In the genomic region with DNA sequence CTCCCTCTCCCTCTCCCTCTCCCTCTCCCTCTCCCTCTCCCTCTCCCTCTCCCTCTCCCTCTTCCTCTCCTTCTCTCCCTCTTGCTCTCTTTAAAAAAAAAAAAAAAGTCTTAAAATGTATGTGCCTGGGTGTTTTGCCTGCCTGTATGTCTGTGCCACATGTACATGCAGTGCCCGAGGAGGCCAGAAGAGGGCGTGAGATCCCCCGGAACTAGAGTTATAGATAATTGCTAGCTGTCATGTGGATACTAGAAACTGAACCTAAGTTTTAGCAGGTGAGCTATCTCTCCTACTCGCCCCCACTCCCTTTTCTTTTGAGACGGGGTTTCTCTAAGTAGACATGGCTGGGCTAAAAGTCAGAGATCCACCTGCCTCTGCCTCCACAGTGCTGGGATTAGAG, we compare ENCODE assay signal across 10 mouse cellular contexts. TPM values are rescaled to one million over a fixed set of nuclear protein-coding genes. Genes with fewer than 3 reads are reported as not detected.
DNase-seq lines count a peak whose midpoint lies in the region; ATAC-seq and TF ChIP-seq lines count a peak whose summit lies in the region.
"Had no signal": no experiment of that assay in that cellular context is flagged by ENCODE, and none has a peak within 500 bp of the region (broad histone marks: within the 10 kb centered on the region; RNA-seq: fewer than 3 reads in every experiment).

No protein-coding gene starts in this region.

- WGBS in hindbrain, postnatal 0 days: 33% methylated on average over 5 of the region's 5 CpGs
- 31% methylated on average over 5 of the region's 5 CpGs for WGBS in hindbrain, embryonic 16.5 days

- no peaks in the 10 kb centered on the region for H3K27me3 ChIP-seq in hindbrain, postnatal 0 days (ENCODE audit: insufficient read depth, low read length)
- H3K27me3 ChIP-seq in hindbrain, embryonic 16.5 days (replicated peaks; ENCODE audit: control insufficient read depth, insufficient read depth, low read length): no peaks in the 10 kb centered on the region
- H3K27me3 ChIP-seq: forebrain, embryonic 15.5 days had no signal

- no peak for ATAC-seq in hindbrain, postnatal 0 days
- ATAC-seq in hindbrain, embryonic 16.5 days: no peak
- no peak for ATAC-seq in frontal cortex, adult (ENCODE audit: low TSS enrichment)
- ATAC-seq: forebrain, embryonic 15.5 days had no signal

- H3K4me3 ChIP-seq in hindbrain, postnatal 0 days (ENCODE audit: low read length): no peak overlapping the region
- no peak overlapping the region for H3K4me3 ChIP-seq in hindbrain, embryonic 16.5 days (ENCODE audit: low read length)
- H3K4me3 ChIP-seq: forebrain, embryonic 15.5 days; myocyte had no signal

- H3K4me2 ChIP-seq in hindbrain, postnatal 0 days (ENCODE audit: low read depth, low read length): no peak overlapping the region
- H3K4me2 ChIP-seq in hindbrain, embryonic 16.5 days (ENCODE audit: low read length): no peak overlapping the region
- H3K4me2 ChIP-seq: forebrain, embryonic 15.5 days had no signal

- no peaks in the 10 kb centered on the region for H3K9me3 ChIP-seq in hindbrain, postnatal 0 days (ENCODE audit: low read length)
- H3K9me3 ChIP-seq in hindbrain, embryonic 16.5 days (ENCODE audit: control insufficient read depth, low read length): no peaks in the 10 kb centered on the region
- H3K9me3 ChIP-seq: forebrain, embryonic 15.5 days had no signal

- DNase-seq in hindbrain, postnatal 0 days (ENCODE audit: low spot score): no peak
- DNase-seq in A20 (ENCODE audit: low read depth, low spot score): peak; percentile 51
- DNase-seq in adrenal gland, postnatal 14 days: peak; percentile 75
- peak; percentile 40 to 53 for DNase-seq in kidney, postnatal 4 days
- no peak for DNase-seq in gastrocnemius, postnatal 25 days
- no peak for DNase-seq in layer of hippocampus, postnatal 10 days (ENCODE audit: low spot score in 2 of 2)

- peak; percentile 50 for TF ChIP-seq CTCF in hindbrain, postnatal 0 days (IDR thresholded peaks at IDR 0.05; ENCODE audit: low read depth)

- H3K36me3 ChIP-seq in hindbrain, postnatal 0 days (ENCODE audit: insufficient read depth, low read length): no peaks in the 10 kb centered on the region
- H3K36me3 ChIP-seq in hindbrain, embryonic 16.5 days (ENCODE audit: control insufficient read depth, insufficient read depth, low read length): no peaks in the 10 kb centered on the region
- H3K36me3 ChIP-seq: forebrain, embryonic 15.5 days had no signal

- H3K27ac ChIP-seq in hindbrain, postnatal 0 days: no peak overlapping the region
- no peak overlapping the region for H3K27ac ChIP-seq in hindbrain, embryonic 16.5 days (ENCODE audit: low read depth, low read length)
- H3K27ac ChIP-seq: forebrain, embryonic 15.5 days had no signal

- no peaks in the 10 kb centered on the region for H3K4me1 ChIP-seq in hindbrain, postnatal 0 days (ENCODE audit: insufficient read depth, low read length)
- H3K4me1 ChIP-seq in hindbrain, embryonic 16.5 days (ENCODE audit: control insufficient read depth, insufficient read depth, low read depth, low read length): no peaks in the 10 kb centered on the region
- H3K4me1 ChIP-seq: forebrain, embryonic 15.5 days had no signal

- no peak overlapping the region for H3K9ac ChIP-seq in hindbrain, postnatal 0 days (replicated peaks; ENCODE audit: low read length)
- no peak overlapping the region for H3K9ac ChIP-seq in hindbrain, embryonic 16.5 days (ENCODE audit: low read depth, low read length)
- H3K9ac ChIP-seq: forebrain, embryonic 15.5 days had no signal

RNA-seq across cellular contexts. Expression of gene Syt12, which starts 8.9 kb away (rescaled TPM):
- total RNA-seq in hindbrain, postnatal 0 days (2014; rRNA removed): 46.2 and 54.5 TPM in 2 replicates
- polyA plus RNA-seq in hindbrain, postnatal 0 days (2015; fragmentation: Nextera tagmentation; extraction: Ambion mirVana): 9.0 and 9.9 TPM in 2 replicates
- 8.4 and 9.0 TPM in 2 replicates for polyA plus RNA-seq in hindbrain, embryonic 16.5 days (2015; fragmentation: Nextera tagmentation; extraction: Ambion mirVana)
- total RNA-seq in adrenal gland, postnatal 14 days (2021): 35.0 and 41.1 TPM in 2 replicates
- 1 to 10 TPM; 6.5 to 8.5 TPM for total RNA-seq in gastrocnemius, postnatal 25 days (2021)
- 10 to 100 TPM; 21.4 to 21.5 TPM for total RNA-seq in layer of hippocampus, postnatal 10 days (2021)

RNA-seq across cellular contexts. Expression of gene Rhod, which starts 29.1 kb away (rescaled TPM):
- total RNA-seq in hindbrain, postnatal 0 days (2014; rRNA removed): 3.5 and 7.2 TPM in 2 replicates
- 5.2 and 5.7 TPM in 2 replicates for polyA plus RNA-seq in hindbrain, postnatal 0 days (2015; fragmentation: Nextera tagmentation; extraction: Ambion mirVana)
- polyA plus RNA-seq in hindbrain, embryonic 16.5 days (2015; fragmentation: Nextera tagmentation; extraction: Ambion mirVana): 6.4 and 6.6 TPM in 2 replicates
- 14.1 and 17.3 TPM in 2 replicates for total RNA-seq in adrenal gland, postnatal 14 days (2021)
- under 1 TPM; 0.56 to 0.75 TPM for total RNA-seq in gastrocnemius, postnatal 25 days (2021)
- 1 to 10 TPM; 2.2 to 2.3 TPM for total RNA-seq in layer of hippocampus, postnatal 10 days (2021)

RNA-seq across cellular contexts. Expression of gene 2010003K11Rik, which starts 30.0 kb away (rescaled TPM):
- total RNA-seq in hindbrain, postnatal 0 days (2014; rRNA removed): not detected in 2 replicates
- 0.13 TPM in 1 of 2 replicates, not detected in the other for polyA plus RNA-seq in hindbrain, postnatal 0 days (2015; fragmentation: Nextera tagmentation; extraction: Ambion mirVana)
- polyA plus RNA-seq in hindbrain, embryonic 16.5 days (2015; fragmentation: Nextera tagmentation; extraction: Ambion mirVana): not detected in 2 replicates
- 23.0 and 25.2 TPM in 2 replicates for total RNA-seq in adrenal gland, postnatal 14 days (2021)
- under 1 TPM in 1 of 2 experiments, not detected in 1; 0.99 TPM for total RNA-seq in gastrocnemius, postnatal 25 days (2021)
- total RNA-seq in layer of hippocampus, postnatal 10 days (2021): not detected
- polyA plus RNA-seq: forebrain, embryonic 15.5 days had no signal

RNA-seq across cellular contexts. Expression of gene Pcx, which starts 41.9 kb away (rescaled TPM):
- total RNA-seq in hindbrain, postnatal 0 days (2014; rRNA removed): 82.6 and 84.0 TPM in 2 replicates
- 50.5 and 53.6 TPM in 2 replicates for polyA plus RNA-seq in hindbrain, postnatal 0 days (2015; fragmentation: Nextera tagmentation; extraction: Ambion mirVana)
- 52.5 and 53.2 TPM in 2 replicates for polyA plus RNA-seq in hindbrain, embryonic 16.5 days (2015; fragmentation: Nextera tagmentation; extraction: Ambion mirVana)
- total RNA-seq in adrenal gland, postnatal 14 days (2021): 351 and 352 TPM in 2 replicates
- 10 to 100 TPM; 44.6 to 59.3 TPM for total RNA-seq in gastrocnemius, postnatal 25 days (2021)
- 10 to 100 TPM; 39.4 to 47.9 TPM for total RNA-seq in layer of hippocampus, postnatal 10 days (2021)

Comparison
In these comparisons a context has a peak if more than half of its experiments do, and no peak if none do; other contexts are left out.
1. DNase-seq: peak in A20 (single experiment), adrenal gland, postnatal 14 days (single experiment) and kidney, postnatal 4 days (2 of 2); none in hindbrain, postnatal 0 days (single experiment), gastrocnemius, postnatal 25 days (single experiment) and layer of hippocampus, postnatal 10 days (0 of 2).
2. RNA of gene 2010003K11Rik, which starts 30.0 kb away (total RNA-seq): 23.0 to 25.2 TPM in adrenal gland, postnatal 14 days; 0.99 TPM in gastrocnemius, postnatal 25 days, not detected in hindbrain, postnatal 0 days and not detected in layer of hippocampus, postnatal 10 days; every median in the first group is over 10 times any median in the second.